Mouse (Mus musculus) E14TG2a.4 (cell line): Measurements from ENCODE around the gene Taar7a.

Experiments
- CTCF ChIP-seq: conservative IDR thresholded peaks from 2 replicates; pipeline ENCODE4 v1.5.1; 2014; ENCODE audit warnings: low read length
- NANOG ChIP-seq: IDR thresholded peaks from 2 replicates; pipeline ENCODE4 v1.6.1; 2014; ENCODE audit warnings: borderline replicate concordance, low read length, mixed read lengths

- TF ChIP-seq CTCF (no peak), NANOG (no peak)
Observed at GRCm38 (mm10) chr10:24006442-24006841, 13.2 kb upstream of the Taar7a start.
